Mouse (Mus musculus) brain, embryonic 14.5 days (tissue): ENCODE measurements around the gene Rgma. TPM values are rescaled to one million over a fixed set of nuclear protein-coding genes. Genes with fewer than 3 reads are reported as not detected.

Source experiments
- DNase-seq: peaks from one replicate; pipeline ENCODE4 v3.0.0-alpha.2; 2011; ENCODE audit warnings: low read depth
- CTCF ChIP-seq: fragments of 200-500 bp; IDR thresholded peaks from 2 replicates; pipeline ENCODE4 v1.5.1; 2012; ENCODE audit warnings: inconsistent platforms, mild to moderate bottlenecking, moderate library complexity, borderline replicate concordance; ENCODE audit not compliant: insufficient read depth, insufficient read length; ENCODE audit errors: extremely low read depth
- POLR2A ChIP-seq: fragments of 200-500 bp; IDR thresholded peaks from 2 replicates; pipeline ENCODE4 v1.6.1; 2012; ENCODE audit warnings: mild to moderate bottlenecking, inconsistent platforms, borderline replicate concordance; ENCODE audit not compliant: poor library complexity, insufficient read depth, insufficient read length, severe bottlenecking; ENCODE audit errors: extremely low read depth
- polyA plus RNA-seq: library from polyadenylated mRNA; depleted of rRNA; stranded (reverse); fragments of >200 nt; gene quantifications from 2 replicates; pipeline ENCODE4 v1.2.3, GENCODE M21; 2012

Gene Rgma
- polyA plus RNA-seq, 1 experiment: 142 TPM

DNA sequence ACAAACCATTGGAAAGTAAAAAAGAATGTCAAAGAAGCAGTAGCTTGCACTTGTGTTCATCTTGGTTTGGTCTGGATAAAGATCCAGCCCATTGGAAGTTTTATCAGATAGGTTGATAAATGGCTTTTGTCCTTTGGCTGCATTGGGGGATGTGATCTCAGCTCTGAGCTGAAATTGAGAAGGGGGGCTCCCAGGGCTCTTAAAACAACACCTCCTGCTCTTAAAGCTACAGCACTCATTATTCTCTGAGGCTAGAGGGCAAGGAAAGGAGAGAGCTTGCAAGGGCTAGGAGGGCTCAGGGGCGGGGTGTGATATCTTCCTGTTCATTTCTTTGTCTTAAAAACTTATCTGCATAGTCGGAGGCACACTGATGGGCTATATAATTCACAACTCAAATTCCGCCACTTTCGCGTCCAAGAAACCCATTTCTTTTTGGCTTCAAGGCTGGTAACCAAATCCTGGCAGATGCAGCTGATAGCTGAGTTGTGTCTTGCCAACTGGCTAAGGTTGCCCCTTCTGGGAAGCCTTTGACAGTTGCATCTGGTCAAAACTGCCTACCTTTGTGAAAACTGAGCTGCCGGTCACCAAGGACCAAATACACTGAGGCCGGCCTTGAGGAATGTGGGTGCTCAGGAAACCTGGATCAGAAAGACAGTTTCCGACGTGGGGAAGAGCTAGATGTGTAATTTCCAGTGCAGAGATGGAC, 18.2 kb downstream of the Rgma start:
- TF ChIP-seq CTCF (no peak), POLR2A (no peak)
- DNase-seq: peak; percentile 73

- peak; percentile 70 for DNase-seq
- TF ChIP-seq CTCF (no peak), POLR2A (no peak)
These were observed 18.7 kb downstream of the Rgma start for GRCm38 (mm10) chr7:73394013-73394409.

- peak; percentile 82 for DNase-seq
- TF ChIP-seq CTCF (no peak), POLR2A (no peak)
These were observed 23.0 kb downstream of the Rgma start for GRCm38 (mm10) chr7:73398319-73398718.

DNA sequence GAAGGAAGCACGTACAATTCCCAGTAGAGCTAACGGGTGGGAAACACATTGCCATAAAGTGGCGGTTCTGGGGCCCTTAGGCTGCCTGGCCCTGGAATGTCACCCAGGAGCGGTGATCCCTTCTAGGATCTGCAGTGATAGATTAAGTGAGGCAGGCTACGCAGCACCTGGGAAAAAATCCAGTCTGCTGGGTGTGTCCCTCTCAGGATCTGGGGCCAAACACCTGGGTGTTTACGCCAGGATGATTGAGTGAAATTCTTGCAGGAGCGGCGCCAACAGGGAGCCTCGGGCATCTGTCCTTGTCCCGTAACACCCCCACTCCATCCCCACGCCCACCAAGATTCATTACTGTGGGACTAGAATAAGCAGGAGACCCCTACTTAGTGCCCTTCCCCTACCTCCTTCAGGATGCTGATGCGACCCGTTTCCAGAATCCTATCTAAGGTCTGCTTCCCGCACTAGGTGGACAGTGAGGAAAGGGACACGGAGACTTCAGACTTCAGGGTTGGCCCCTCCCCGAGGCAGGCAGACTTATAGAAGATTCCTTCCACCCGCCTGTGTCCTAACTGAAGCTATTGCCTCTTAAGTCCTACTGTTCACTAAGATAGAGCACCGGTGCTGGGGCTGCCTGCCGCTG, 23.6 kb downstream of the Rgma start:
- no peak for DNase-seq
- no peak for TF ChIP-seq POLR2A
- no peak for TF ChIP-seq CTCF

GRCm38 (mm10) chr7:73399501-73400044, 24.3 kb downstream of the Rgma start:
- no peak for TF ChIP-seq POLR2A
- TF ChIP-seq CTCF: peak; percentile 80
- DNase-seq: peak; percentile 94

- TF ChIP-seq POLR2A (no peak), CTCF (peak; percentile 17; the same call in 1 of the 2 replicates)
- DNase-seq: peak; percentile 96
These were observed 25.0 kb downstream of the Rgma start for GRCm38 (mm10) chr7:73400051-73400916.

DNA sequence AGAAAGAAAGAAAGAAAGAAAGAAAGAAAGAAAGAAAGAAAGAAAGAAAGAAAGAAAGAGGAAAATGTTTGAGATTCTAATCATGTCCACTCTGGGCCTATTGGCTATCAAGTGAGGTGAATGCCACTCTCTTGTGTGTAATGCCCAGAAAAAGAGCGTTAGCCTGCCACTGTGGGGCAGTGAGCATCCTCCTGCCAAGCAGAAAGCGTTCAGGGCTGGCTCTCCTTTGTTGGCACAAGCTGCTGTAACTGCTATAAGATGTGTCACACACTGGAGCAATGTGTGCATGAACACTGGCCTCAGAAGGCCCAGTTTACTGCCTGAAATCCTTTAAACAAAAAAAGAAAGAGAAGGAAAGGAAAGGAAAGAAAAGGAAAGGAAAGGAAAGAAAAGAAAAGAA, 26.8 kb downstream of the Rgma start:
- TF ChIP-seq POLR2A: no peak
- no peak for TF ChIP-seq CTCF
- DNase-seq: peak; percentile 91

DNA sequence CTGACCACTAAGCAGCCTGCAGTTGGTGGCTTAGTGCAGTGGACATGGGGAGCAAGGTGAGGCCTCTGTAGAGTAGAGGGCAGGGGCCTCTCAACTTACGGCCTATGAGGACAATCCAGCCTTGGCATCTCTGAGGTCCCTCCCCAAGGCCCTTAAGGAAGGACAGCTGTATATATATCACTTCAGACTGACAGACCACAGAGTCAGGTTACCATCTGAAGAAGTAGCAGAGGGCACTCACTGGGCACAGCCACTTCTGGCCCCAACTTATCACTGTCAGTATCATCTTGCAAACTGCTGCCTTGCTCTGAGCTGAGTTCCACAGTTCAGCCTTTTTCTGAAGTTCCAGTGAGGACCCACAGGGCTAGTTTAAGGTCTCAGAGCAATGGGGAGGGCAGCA, 27.4 kb downstream of the Rgma start:
- TF ChIP-seq CTCF (no peak), POLR2A (no peak)
- no peak for DNase-seq

DNA sequence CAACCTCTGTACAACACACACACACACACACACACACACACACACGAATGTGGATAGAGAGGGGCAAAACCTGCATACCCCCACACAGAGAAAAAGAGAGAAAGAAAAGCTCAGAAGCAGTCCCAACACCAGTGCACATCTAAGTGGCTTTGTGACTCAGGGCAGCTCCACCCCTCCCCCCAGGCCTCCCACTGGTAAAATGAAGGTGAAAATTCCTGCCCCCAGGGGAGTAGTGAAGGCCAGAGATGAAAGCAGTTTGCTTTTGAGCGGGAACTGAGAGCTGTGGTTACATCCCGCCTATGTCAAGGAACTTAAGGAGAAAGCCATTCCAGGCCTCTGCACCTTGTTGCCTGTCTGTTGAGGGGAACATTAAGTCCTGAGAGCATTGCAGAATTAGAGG, 28.2 kb downstream of the Rgma start:
- TF ChIP-seq POLR2A (no peak), CTCF (no peak)
- DNase-seq: no peak

DNA sequence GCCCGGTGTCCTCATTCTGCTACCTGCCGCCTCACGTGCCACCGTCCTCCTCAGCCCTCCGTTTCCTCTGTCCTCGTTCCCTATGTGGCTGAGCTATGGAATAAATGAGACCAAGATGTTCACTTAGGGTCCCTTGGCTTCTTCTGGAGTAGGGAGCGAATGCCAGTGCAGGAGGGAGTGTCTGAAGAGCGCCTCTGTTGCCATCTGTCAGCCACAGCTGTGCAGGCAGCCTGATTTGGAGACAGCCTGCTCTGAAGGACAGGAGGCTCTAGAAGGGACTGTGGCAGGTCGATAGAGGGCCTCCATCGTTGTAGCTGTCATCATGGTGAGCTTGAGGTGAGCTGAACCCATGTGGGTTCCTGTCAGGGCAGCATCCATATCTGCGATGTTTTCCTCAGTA, 30.2 kb downstream of the Rgma start:
- DNase-seq: no peak
- TF ChIP-seq POLR2A: no peak
- no peak for TF ChIP-seq CTCF

GRCm38 (mm10) chr7:73411523-73411922, 36.2 kb downstream of the Rgma start:
- TF ChIP-seq CTCF (no peak), POLR2A (no peak)
- no peak for DNase-seq
